Mouse (Mus musculus) E14TG2a.4 (cell line): ENCODE results near the gene Kpna7.
A peak's percentile ranks its signal among the peaks of the same experiment; 100 is the strongest.

Experiments
- H3K27me3 ChIP-seq: 2 replicates; pipeline ENCODE4 v1.6.1; 2014; ENCODE audit warnings: low read length, control low read depth; ENCODE audit not compliant: insufficient read depth
- H3K36me3 ChIP-seq: 2 replicates; pipeline ENCODE4 v1.6.1; 2014; ENCODE audit warnings: low read length, control low read depth; ENCODE audit not compliant: insufficient read depth
- H3K4me1 ChIP-seq: replicated peaks from 2 replicates; pipeline ENCODE4 v1.6.1; 2014; ENCODE audit warnings: low read depth, low read length, control low read depth
- H3K4me3 ChIP-seq: replicated peaks from 2 replicates; pipeline ENCODE4 v1.5.1; 2014; ENCODE audit warnings: mild to moderate bottlenecking, low read length
- H3K9me3 ChIP-seq: 2 replicates; pipeline ENCODE4 v1.6.1; 2014; ENCODE audit warnings: low read length, control low read depth
- CTCF ChIP-seq: conservative IDR thresholded peaks from 2 replicates; pipeline ENCODE4 v1.5.1; 2014; ENCODE audit warnings: low read length
- NANOG ChIP-seq: IDR thresholded peaks from 2 replicates; pipeline ENCODE4 v1.6.1; 2014; ENCODE audit warnings: borderline replicate concordance, low read length, mixed read lengths
- POU5F1 ChIP-seq: IDR thresholded peaks from 2 replicates; pipeline ENCODE4 v1.6.1; 2014; ENCODE audit warnings: low read length, borderline replicate concordance

The Kpna7 gene

DNA sequence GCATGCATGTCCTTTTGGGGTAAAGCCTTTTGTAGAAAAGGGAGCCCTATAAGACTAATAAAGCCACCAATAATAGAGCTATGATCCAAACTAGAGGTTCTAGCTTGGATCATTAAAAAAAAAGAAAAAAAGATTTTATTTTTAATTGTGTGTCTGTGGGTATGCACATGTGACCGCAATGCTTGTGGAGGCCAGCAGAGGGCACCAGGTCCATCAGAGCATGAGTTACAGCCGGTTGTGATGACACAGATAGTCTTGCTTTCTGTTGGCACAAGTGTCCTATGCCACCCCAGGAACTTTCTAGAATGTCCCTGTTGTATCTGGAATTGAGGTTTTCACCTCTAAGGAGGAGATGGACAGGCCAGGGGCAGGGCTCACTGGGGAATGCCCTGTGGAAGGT, 35.6 kb upstream of the Kpna7 start:
- Histone ChIP-seq H3K27me3 (peaks cover 5% of the 10 kb centered on the region), H3K9me3 (no peaks in the 10 kb centered on the region; the same call in 1 of the 2 replicates), H3K36me3 (peaks cover 44% of the 10 kb centered on the region), H3K4me1 (peaks cover 76% of the 10 kb centered on the region), H3K4me3 (no peak overlapping the region)
- TF ChIP-seq NANOG (no peak), POU5F1 (no peak), CTCF (peak; percentile 78)

- TF ChIP-seq POU5F1, result no peak
- Histone ChIP-seq H3K36me3 (peaks cover 35% of the 10 kb centered on the region), H3K9me3 (no peaks in the 10 kb centered on the region; the same call in 1 of the 2 replicates)
Measured at GRCm38 (mm10) chr5:145118461-145118860, 34.6 kb upstream of the Kpna7 start.

DNA sequence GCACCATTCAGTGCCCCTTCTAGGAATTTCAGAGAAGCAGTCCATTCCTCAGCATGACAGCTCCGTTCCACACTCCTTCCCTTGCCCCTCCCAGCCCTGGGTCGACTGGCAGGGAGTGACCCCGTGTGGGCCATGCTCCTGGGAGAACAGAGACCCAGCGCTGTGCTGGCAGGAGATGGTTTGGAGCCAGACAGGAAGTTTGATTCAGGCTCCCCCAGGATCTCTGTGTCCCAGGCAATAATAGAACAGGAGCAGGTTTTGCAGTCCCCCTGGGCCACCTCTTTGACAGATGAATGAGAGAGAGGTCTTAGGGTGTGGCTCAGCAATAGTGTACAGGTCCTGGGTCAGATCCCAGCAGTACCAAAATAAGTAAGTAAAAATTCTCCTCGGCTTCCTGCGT, 34.2 kb upstream of the Kpna7 start:
- TF ChIP-seq NANOG (no peak), CTCF (no peak), POU5F1 (no peak)
- H3K9me3 ChIP-seq, result no peaks in the 10 kb centered on the region
- no peak overlapping the region for H3K4me3 ChIP-seq
- peaks cover 30% of the 10 kb centered on the region for H3K36me3 ChIP-seq
- H3K27me3 ChIP-seq, result peaks cover 9% of the 10 kb centered on the region
- peaks cover 74% of the 10 kb centered on the region for H3K4me1 ChIP-seq

More at GRCm38 (mm10) chr5:145118461-145118860, 34.6 kb upstream of the Kpna7 start:
- peaks cover 9% of the 10 kb centered on the region for H3K27me3 ChIP-seq
- H3K4me3 ChIP-seq, result no peak overlapping the region
- H3K4me1 ChIP-seq, result peaks cover 76% of the 10 kb centered on the region

GRCm38 (mm10) chr5:145116916-145117315, 33.1 kb upstream of the Kpna7 start:
- Histone ChIP-seq H3K4me1 (peaks cover 74% of the 10 kb centered on the region), H3K4me3 (peak overlapping the region; percentile 7; the same call in 1 of the 2 replicates), H3K27me3 (peaks cover 9% of the 10 kb centered on the region), H3K9me3 (no peaks in the 10 kb centered on the region), H3K36me3 (peaks cover 19% of the 10 kb centered on the region)
- TF ChIP-seq NANOG (no peak), POU5F1 (no peak), CTCF (peak; percentile 82)

DNA sequence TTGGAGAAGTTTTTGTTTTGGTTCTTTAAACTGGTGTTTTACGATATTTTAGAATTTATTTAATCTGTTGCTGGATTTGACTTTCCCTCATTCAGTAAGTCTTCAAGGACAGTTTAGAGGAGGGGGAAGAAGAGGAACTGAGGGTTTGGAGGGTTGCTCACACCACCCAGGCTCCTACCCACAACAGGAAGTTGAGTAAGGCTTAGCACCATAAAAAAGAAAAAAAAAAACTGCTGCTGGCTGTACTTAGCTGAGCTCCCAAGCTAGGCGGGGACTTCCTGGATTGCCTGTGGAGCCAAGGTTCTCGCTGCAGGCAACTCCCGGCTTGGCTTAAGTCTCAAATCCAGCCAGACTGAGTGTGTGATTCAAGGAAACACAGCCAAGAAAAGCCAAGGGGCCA, 32.5 kb upstream of the Kpna7 start:
- no peak overlapping the region; the same call in 1 of the 2 replicates for H3K4me3 ChIP-seq
- H3K9me3 ChIP-seq, result no peaks in the 10 kb centered on the region
- H3K27me3 ChIP-seq, result peaks cover 9% of the 10 kb centered on the region
- TF ChIP-seq POU5F1 (no peak), CTCF (no peak), NANOG (no peak)
- peaks cover 13% of the 10 kb centered on the region for H3K36me3 ChIP-seq
- H3K4me1 ChIP-seq, result peaks cover 69% of the 10 kb centered on the region

DNA sequence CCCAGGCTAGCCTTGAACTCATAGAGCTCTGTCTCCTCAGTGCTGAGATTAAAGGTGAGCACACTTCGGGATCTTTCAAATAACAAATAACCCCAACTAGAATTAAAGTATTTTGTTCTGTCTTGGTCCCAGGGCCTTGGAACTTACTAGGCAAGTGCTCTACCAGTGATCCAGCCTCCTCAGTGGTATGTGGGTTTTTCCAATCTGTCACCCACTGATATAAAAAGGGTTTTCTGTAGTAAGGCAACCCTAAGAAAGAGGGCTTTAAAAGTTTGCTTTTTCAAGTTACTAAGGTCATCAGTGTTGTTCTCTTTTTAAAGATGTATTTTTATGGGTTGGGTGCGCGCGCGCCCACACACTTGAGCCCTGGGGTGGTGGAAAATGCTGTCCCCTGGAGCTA, 31.9 kb upstream of the Kpna7 start:
- H3K27me3 ChIP-seq, result peaks cover 9% of the 10 kb centered on the region
- no peak overlapping the region; the same call in 1 of the 2 replicates for H3K4me3 ChIP-seq
- H3K9me3 ChIP-seq, result no peaks in the 10 kb centered on the region
- TF ChIP-seq POU5F1, result no peak
- TF ChIP-seq CTCF, result no peak
- no peak for TF ChIP-seq NANOG
- peaks cover 64% of the 10 kb centered on the region for H3K4me1 ChIP-seq
- H3K36me3 ChIP-seq, result peaks cover 10% of the 10 kb centered on the region

GRCm38 (mm10) chr5:145114606-145115473, 31.0 kb upstream of the Kpna7 start:
- H3K4me1 ChIP-seq, result peaks cover 64% of the 10 kb centered on the region
- no peaks in the 10 kb centered on the region for H3K9me3 ChIP-seq
- peak overlapping the region; percentile 89 for H3K4me3 ChIP-seq
- H3K27me3 ChIP-seq, result peaks cover 9% of the 10 kb centered on the region
- no peak for TF ChIP-seq CTCF
- peaks cover 13% of the 10 kb centered on the region for H3K36me3 ChIP-seq

DNA sequence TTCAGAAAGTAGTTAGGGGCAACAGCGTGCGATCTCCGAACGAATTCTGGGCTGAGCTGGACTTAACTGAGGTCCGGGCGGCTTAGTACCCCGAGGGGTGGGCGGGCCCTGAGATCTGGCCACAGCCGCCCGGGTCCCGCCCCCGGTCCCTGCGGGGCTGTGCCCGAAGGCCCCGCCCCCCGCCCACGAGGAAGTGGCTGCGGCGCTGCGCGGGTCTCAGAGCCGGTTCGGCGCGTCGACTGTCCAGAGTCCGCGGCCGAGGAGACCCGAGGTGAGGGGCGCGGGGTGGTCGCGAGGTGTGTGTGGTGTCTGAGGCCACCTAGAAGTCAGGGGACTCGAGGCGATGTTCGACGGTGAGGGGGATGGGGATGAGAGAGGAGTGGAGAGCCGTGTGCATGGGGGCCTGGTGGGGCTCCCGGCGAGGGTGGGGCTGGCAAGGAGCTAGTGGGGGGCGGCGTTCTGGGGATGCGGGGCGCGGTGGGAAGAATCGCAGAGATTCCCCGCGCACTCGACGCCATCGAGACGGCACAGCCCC, 30.3 kb upstream of the Kpna7 start, which contains the start of gene Arpc1b:
Arpc1b (plus strand) TSS at position 145 of the 535 bp plus-strand sequence.
- H3K4me3 ChIP-seq, result peak within 1 kb of the TSS; percentile 89
- TF ChIP-seq CTCF (no peak), POU5F1 (no peak)
- H3K4me1 ChIP-seq, result peaks cover 62% of the 10 kb centered on the region
- H3K36me3 ChIP-seq, result peaks cover 20% of the 10 kb centered on the region
- H3K27me3 ChIP-seq, result peaks cover 9% of the 10 kb centered on the region
- no peaks in the 10 kb centered on the region for H3K9me3 ChIP-seq
